Mouse (Mus musculus): ENCODE measurements around the gene Dpp8. TPM values are rescaled to one million over a fixed set of nuclear protein-coding genes. Genes with fewer than 3 reads are reported as not detected.

The Dpp8 gene
- polyA plus RNA-seq, 1 experiment, result 45.3 TPM

- TF ChIP-seq CTCF (conservative IDR thresholded peaks at IDR 0.05; ENCODE audit: insufficient read depth, insufficient read length, low read depth, low read length), result no peak
- TF ChIP-seq POLR2A (IDR thresholded peaks at IDR 0.05; ENCODE audit: low read depth, low read length), result no peak
- no peak for DNase-seq
- 15% methylated on average over 36 of the region's 36 CpGs for WGBS
- Histone ChIP-seq H3K27me3 (replicated peaks; ENCODE audit: control insufficient read depth, insufficient read depth, low read length) (peaks cover 1% of the 10 kb centered on the region), H3K4me3 (ENCODE audit: insufficient read depth, low read depth, low read length) (peak overlapping the region; percentile 40), H3K36me3 (ENCODE audit: control insufficient read depth, insufficient read depth, low read length) (no peaks in the 10 kb centered on the region), H3K27ac (ENCODE audit: insufficient read depth, low read depth, low read length) (no peak overlapping the region), H3K4me1 (ENCODE audit: control insufficient read depth, insufficient read depth, low read length) (0 out of 2 replicates have a peak, but pooled peaks cover 3% of the 10 kb centered on the region)
Measured at GRCm38 (mm10) chr9:65102377-65103172, 70.4 kb downstream of the Dpp8 start.

GRCm38 (mm10) chr9:65103173-65103752 lies 71.0 kb downstream of the Dpp8 start:
- WGBS, result 60% methylated on average over 8 of the region's 8 CpGs
- H3K4me3 ChIP-seq (ENCODE audit: insufficient read depth, low read depth, low read length), result no peak overlapping the region
- no peak for TF ChIP-seq POLR2A (IDR thresholded peaks at IDR 0.05; ENCODE audit: low read depth, low read length)
- TF ChIP-seq CTCF (conservative IDR thresholded peaks at IDR 0.05; ENCODE audit: insufficient read depth, insufficient read length, low read depth, low read length), result no peak
- DNase-seq, result no peak
- H3K27ac ChIP-seq (ENCODE audit: insufficient read depth, low read depth, low read length), result no peak overlapping the region
- H3K27me3 ChIP-seq (replicated peaks; ENCODE audit: control insufficient read depth, insufficient read depth, low read length), result peaks cover 1% of the 10 kb centered on the region
- H3K4me1 ChIP-seq (ENCODE audit: control insufficient read depth, insufficient read depth, low read length), result 0 out of 2 replicates have a peak, but pooled peaks cover 3% of the 10 kb centered on the region
- H3K36me3 ChIP-seq (ENCODE audit: control insufficient read depth, insufficient read depth, low read length), result no peaks in the 10 kb centered on the region

- no peak for TF ChIP-seq CTCF (conservative IDR thresholded peaks at IDR 0.05; ENCODE audit: insufficient read depth, insufficient read length, low read depth, low read length)
- TF ChIP-seq POLR2A (IDR thresholded peaks at IDR 0.05; ENCODE audit: low read depth, low read length), result no peak
- Histone ChIP-seq H3K4me1 (ENCODE audit: control insufficient read depth, insufficient read depth, low read length) (0 out of 2 replicates have a peak, but pooled peaks cover 3% of the 10 kb centered on the region), H3K36me3 (ENCODE audit: control insufficient read depth, insufficient read depth, low read length) (no peaks in the 10 kb centered on the region), H3K27ac (ENCODE audit: insufficient read depth, low read depth, low read length) (no peak overlapping the region), H3K27me3 (replicated peaks; ENCODE audit: control insufficient read depth, insufficient read depth, low read length) (peaks cover 1% of the 10 kb centered on the region; the same call in 1 of the 2 replicates), H3K4me3 (ENCODE audit: insufficient read depth, low read depth, low read length) (no peak overlapping the region)
- DNase-seq, result no peak
- WGBS, result 76% methylated on average over 4 of the region's 4 CpGs
Measured at GRCm38 (mm10) chr9:65106821-65107220, 74.6 kb downstream of the Dpp8 start.

- Histone ChIP-seq H3K27ac (ENCODE audit: insufficient read depth, low read depth, low read length) (no peak overlapping the region), H3K4me1 (ENCODE audit: control insufficient read depth, insufficient read depth, low read length) (no peaks in the 10 kb centered on the region), H3K27me3 (replicated peaks; ENCODE audit: control insufficient read depth, insufficient read depth, low read length) (no peaks in the 10 kb centered on the region; the same call in 1 of the 2 replicates), H3K4me3 (ENCODE audit: insufficient read depth, low read depth, low read length) (no peak overlapping the region), H3K36me3 (ENCODE audit: control insufficient read depth, insufficient read depth, low read length) (no peaks in the 10 kb centered on the region)
- DNase-seq, result no peak
- WGBS, result 94% methylated on average over 1 of the region's 1 CpGs
- TF ChIP-seq POLR2A (IDR thresholded peaks at IDR 0.05; ENCODE audit: low read depth, low read length) (no peak), CTCF (conservative IDR thresholded peaks at IDR 0.05; ENCODE audit: insufficient read depth, insufficient read length, low read depth, low read length) (no peak)
Measured at GRCm38 (mm10) chr9:65107893-65108292, 75.7 kb downstream of the Dpp8 start.

- TF ChIP-seq CTCF (conservative IDR thresholded peaks at IDR 0.05; ENCODE audit: insufficient read depth, insufficient read length, low read depth, low read length), result no peak
- no peak for TF ChIP-seq POLR2A (IDR thresholded peaks at IDR 0.05; ENCODE audit: low read depth, low read length)
- WGBS, result 37% methylated on average over 24 of the region's 24 CpGs
- no peak for DNase-seq
- no peaks in the 10 kb centered on the region for H3K4me1 ChIP-seq (ENCODE audit: control insufficient read depth, insufficient read depth, low read length)
- no peak overlapping the region for H3K27ac ChIP-seq (ENCODE audit: insufficient read depth, low read depth, low read length)
- no peaks in the 10 kb centered on the region for H3K27me3 ChIP-seq (replicated peaks; ENCODE audit: control insufficient read depth, insufficient read depth, low read length)
- no peak overlapping the region for H3K4me3 ChIP-seq (ENCODE audit: insufficient read depth, low read depth, low read length)
- no peaks in the 10 kb centered on the region for H3K36me3 ChIP-seq (ENCODE audit: control insufficient read depth, insufficient read depth, low read length)
Measured at GRCm38 (mm10) chr9:65109132-65110072, 77.2 kb downstream of the Dpp8 start.

GRCm38 (mm10) chr9:65111698-65112097 lies 79.5 kb downstream of the Dpp8 start:
- no peaks in the 10 kb centered on the region for H3K36me3 ChIP-seq (ENCODE audit: control insufficient read depth, insufficient read depth, low read length)
- no peak for TF ChIP-seq POLR2A (IDR thresholded peaks at IDR 0.05; ENCODE audit: low read depth, low read length)
- TF ChIP-seq CTCF (conservative IDR thresholded peaks at IDR 0.05; ENCODE audit: insufficient read depth, insufficient read length, low read depth, low read length), result no peak
- no peak overlapping the region for H3K27ac ChIP-seq (ENCODE audit: insufficient read depth, low read depth, low read length)
- WGBS, result 91% methylated on average over 5 of the region's 5 CpGs
- no peaks in the 10 kb centered on the region for H3K4me1 ChIP-seq (ENCODE audit: control insufficient read depth, insufficient read depth, low read length)
- no peaks in the 10 kb centered on the region for H3K27me3 ChIP-seq (replicated peaks; ENCODE audit: control insufficient read depth, insufficient read depth, low read length)
- H3K4me3 ChIP-seq (ENCODE audit: insufficient read depth, low read depth, low read length), result no peak overlapping the region
- no peak for DNase-seq
